20 mouse cellular contexts compared by ENCODE assay signal in the genomic region with DNA sequence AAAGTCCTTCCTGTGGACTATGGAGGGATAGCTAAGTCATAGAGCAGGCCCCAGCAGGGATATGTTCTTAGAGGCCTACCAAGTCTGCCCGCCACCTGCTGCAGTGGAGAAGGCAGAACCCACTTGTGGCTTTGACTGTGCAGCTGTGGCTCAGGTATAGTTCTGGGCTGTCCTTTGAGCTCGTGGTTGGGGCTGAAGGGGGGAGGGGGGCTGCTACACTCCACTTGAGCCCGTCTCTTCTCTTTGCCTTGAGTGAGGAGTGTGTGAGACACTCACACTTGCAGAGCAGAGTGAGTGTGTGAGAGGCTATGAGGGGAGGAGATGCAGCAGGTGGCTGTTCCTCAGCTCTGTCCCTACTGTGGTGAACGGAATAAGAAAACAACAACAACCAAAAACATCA. TPM values are rescaled to one million over a fixed set of nuclear protein-coding genes. Genes with fewer than 3 reads are reported as not detected.
A peak's percentile ranks its signal among the peaks of the same experiment; 100 is the strongest.
DNase-seq lines count a peak whose midpoint lies in the region; ATAC-seq and TF ChIP-seq lines count a peak whose summit lies in the region.
"Had no signal": no experiment of that assay in that cellular context is flagged by ENCODE, and none has a peak within 500 bp of the region (broad histone marks: within the 10 kb centered on the region; RNA-seq: fewer than 3 reads in every experiment).

No protein-coding gene starts in this region.

- ATAC-seq in cerebellum, adult (ENCODE audit: insufficient number of reproducible peaks, low FRiP score, low TSS enrichment), result peak; percentile 23; the same call in 1 of the 2 replicates
- ATAC-seq in CD4-positive, CD25-positive, alpha-beta regulatory T cell, adult 4 months, result peak; percentile 63
- 0 out of 2 replicates have a peak, but pooled peaks have one; percentile 33 for ATAC-seq in megakaryocyte, adult 5-6 weeks (ENCODE audit: poor library complexity, severe bottlenecking)
- ATAC-seq: forebrain, embryonic 14.5 days; hindbrain, postnatal 0 days had no signal

- no peak overlapping the region for H3K27ac ChIP-seq in kidney, adult 2 months (ENCODE audit: insufficient read depth, low read depth, low read length)
- H3K27ac ChIP-seq: hindbrain, postnatal 0 days; limb, embryonic 12.5 days had no signal

- no peak for TF ChIP-seq CTCF in kidney, adult 2 months (conservative IDR thresholded peaks at IDR 0.05; ENCODE audit: insufficient read depth, insufficient read length, low read depth, low read length)

- no peaks in the 10 kb centered on the region for H3K4me1 ChIP-seq in kidney, adult 2 months (ENCODE audit: control insufficient read depth, insufficient read depth, low read length)
- H3K4me1 ChIP-seq: limb, embryonic 12.5 days had no signal

- H3K27me3 ChIP-seq in kidney, adult 2 months (replicated peaks; ENCODE audit: control insufficient read depth, insufficient read depth, low read length), result no peaks in the 10 kb centered on the region
- H3K27me3 ChIP-seq: limb, embryonic 12.5 days had no signal

- intact Hi-C loops in left cerebral cortex, postnatal 14 days (cut with DNase I), result no loop called here

- 73% methylated on average over 4 of the region's 4 CpGs for WGBS in kidney, adult 2 months

- H3K36me3 ChIP-seq in kidney, adult 2 months (ENCODE audit: control insufficient read depth, insufficient read depth, low read length), result no peaks in the 10 kb centered on the region
- H3K36me3 ChIP-seq: limb, embryonic 12.5 days had no signal

- no peak for TF ChIP-seq POLR2A in kidney, adult 2 months (IDR thresholded peaks at IDR 0.05; ENCODE audit: low read depth, low read length)

- no peak overlapping the region for H3K4me3 ChIP-seq in kidney, adult 2 months (ENCODE audit: insufficient read depth, low read depth, low read length)
- H3K4me3 ChIP-seq: limb, embryonic 12.5 days had no signal

- DNase-seq in cerebellum, adult 11-12 months, result no peak
- peak; percentile 82 to 90 for DNase-seq in thymus, postnatal 10 days (ENCODE audit: low spot score in 2 of 2)
- DNase-seq in kidney, adult 2 months, result no peak
- no peak for DNase-seq in lung, postnatal 4 days
- no peak for DNase-seq in left cerebral cortex, postnatal 14 days (ENCODE audit: low spot score in 2 of 2)
- DNase-seq: adrenal gland, adult 2 months; cerebellum, adult 9-10 months; heart, adult 18-20 months; kidney, adult 9 months; lung, adult 18-20 months; lung, postnatal 36 days; midbrain, embryonic 14.5 days; right cerebral cortex, postnatal 25 days had no signal

RNA-seq across cellular contexts. Expression of a gene that starts 24.3 kb away (rescaled TPM):
- polyA plus RNA-seq in CD4-positive, CD25-positive, alpha-beta regulatory T cell, adult 4 months (2017; shearing (Covaris generic)), result 1 to 10 TPM; 2.0 to 2.1 TPM
- total RNA-seq in megakaryocyte, adult 5-6 weeks (2015), result not detected in 2 replicates
- not detected in 2 replicates for total RNA-seq in megakaryocyte, adult 5-6 weeks (2017)
- not detected in 2 replicates for polyA plus RNA-seq in kidney, adult 2 months (2012; rRNA removed)
- total RNA-seq in left cerebral cortex, postnatal 14 days (2021), result not detected
- total RNA-seq: adrenal gland, adult 2 months; heart, adult 18-20 months; hindbrain, postnatal 0 days had no signal
- polyA plus RNA-seq: adrenal gland, adult 2 months; forebrain, embryonic 14.5 days; hindbrain, postnatal 0 days; midbrain, embryonic 14.5 days; urinary bladder, adult 2 months had no signal

RNA-seq across cellular contexts. Expression of a gene that starts 49.4 kb away (rescaled TPM):
- polyA plus RNA-seq in CD4-positive, CD25-positive, alpha-beta regulatory T cell, adult 4 months (2017; shearing (Covaris generic)), result 100 to 1,000 TPM; 342 to 463 TPM
- total RNA-seq in megakaryocyte, adult 5-6 weeks (2015), result 6.4 and 10.8 TPM in 2 replicates
- total RNA-seq in megakaryocyte, adult 5-6 weeks (2017), result 9.3 and 10.5 TPM in 2 replicates
- 0.27 and 1.8 TPM in 2 replicates for polyA plus RNA-seq in kidney, adult 2 months (2012; rRNA removed)
- total RNA-seq in left cerebral cortex, postnatal 14 days (2021), result under 1 TPM; 0.83 to 0.87 TPM

Comparison
In these comparisons a context has a peak if more than half of its experiments do, and no peak if none do; other contexts are left out.
1. DNase-seq: peak in thymus, postnatal 10 days (2 of 2); none in cerebellum, adult 11-12 months (single experiment), kidney, adult 2 months (single experiment), lung, postnatal 4 days (0 of 2) and left cerebral cortex, postnatal 14 days (0 of 2).
2. Peak in every context shown above with its lines, with median percentiles within 50 percentile points of each other: ATAC-seq.